Mouse (Mus musculus) kidney, postnatal 0 days (tissue): ENCODE data around the gene Pbx1. TPM values are rescaled to one million over a fixed set of nuclear protein-coding genes. Genes with fewer than 3 reads are reported as not detected.

ENCODE experiments used
- ATAC-seq: fragments of 200-750 bp; cut with Nextera tagmentation; replicated peaks from 2 replicates; pipeline ENCODE4 v1.8.0; 2017; ENCODE audit warnings: low read depth, moderate number of reproducible peaks, moderate TSS enrichment, moderate library complexity; ENCODE audit not compliant: low FRiP score
- DNase-seq: peaks from one replicate; pipeline ENCODE4 v3.0.0-alpha.2; 2016; ENCODE audit warnings: low spot score
- H3K27ac ChIP-seq: fragments of 300-500 bp; sonication (generic); 2 replicates; pipeline ENCODE4 v1.5.1; 2014; ENCODE audit warnings: mild to moderate bottlenecking
- H3K27me3 ChIP-seq: fragments of 300-500 bp; sonication (generic); 2 replicates; pipeline ENCODE4 v1.6.1; 2014; ENCODE audit warnings: low read length, mixed read lengths; ENCODE audit not compliant: insufficient read depth
- H3K36me3 ChIP-seq: fragments of 300-500 bp; sonication (generic); 2 replicates; pipeline ENCODE4 v1.6.1; 2014; ENCODE audit warnings: low read length, mixed read lengths; ENCODE audit not compliant: insufficient read depth
- H3K4me1 ChIP-seq: fragments of 300-500 bp; sonication (generic); replicated peaks from 2 replicates; pipeline ENCODE4 v1.6.1; 2014; ENCODE audit warnings: antibody characterized with exemption, low read length, mixed read lengths; ENCODE audit not compliant: insufficient read depth
- H3K4me2 ChIP-seq: fragments of 300-500 bp; sonication (generic); 2 replicates; pipeline ENCODE4 v1.6.1; 2014; ENCODE audit warnings: mild to moderate bottlenecking, low read length, moderate library complexity, mixed read lengths
- H3K4me3 ChIP-seq: fragments of 300-500 bp; sonication (generic); replicated peaks from 2 replicates; pipeline ENCODE4 v1.5.1; 2014; ENCODE audit warnings: low read depth, low read length
- H3K9ac ChIP-seq: fragments of 300-500 bp; sonication (generic); 2 replicates; pipeline ENCODE4 v1.6.1; 2014; ENCODE audit warnings: low read depth, low read length
- H3K9me3 ChIP-seq: fragments of 300-500 bp; sonication (generic); replicated peaks from 2 replicates; pipeline ENCODE4 v1.6.1; 2016; ENCODE audit warnings: low read length, inconsistent platforms, mixed read lengths
- CTCF ChIP-seq: IDR thresholded peaks from 2 replicates; pipeline ENCODE4 v1.5.1; 2016; ENCODE audit warnings: antibody characterized with exemption, low read depth, mild to moderate bottlenecking, moderate library complexity
- WGBS: fragments of 180-500 bp; shearing (Covaris S2); extraction: QIAGEN DNeasy Blood & Tissue Kit; methylation state at CpG from one replicate; pipeline ENCODE4 v1.1.7; 2014; 5-methylcytosine and 5-hydroxymethylcytosine counted together
- polyA plus RNA-seq: library from polyadenylated mRNA; unstranded; fragments of >200 nt; fragmentation: Nextera tagmentation; extraction: Ambion mirVana; gene quantifications from 2 replicates; pipeline ENCODE4 v1.2.1, GENCODE M21; 2015

Pbx1 gene
- polyA plus RNA-seq, 1 experiment from 2014 or later: 55.7 TPM

DNA sequence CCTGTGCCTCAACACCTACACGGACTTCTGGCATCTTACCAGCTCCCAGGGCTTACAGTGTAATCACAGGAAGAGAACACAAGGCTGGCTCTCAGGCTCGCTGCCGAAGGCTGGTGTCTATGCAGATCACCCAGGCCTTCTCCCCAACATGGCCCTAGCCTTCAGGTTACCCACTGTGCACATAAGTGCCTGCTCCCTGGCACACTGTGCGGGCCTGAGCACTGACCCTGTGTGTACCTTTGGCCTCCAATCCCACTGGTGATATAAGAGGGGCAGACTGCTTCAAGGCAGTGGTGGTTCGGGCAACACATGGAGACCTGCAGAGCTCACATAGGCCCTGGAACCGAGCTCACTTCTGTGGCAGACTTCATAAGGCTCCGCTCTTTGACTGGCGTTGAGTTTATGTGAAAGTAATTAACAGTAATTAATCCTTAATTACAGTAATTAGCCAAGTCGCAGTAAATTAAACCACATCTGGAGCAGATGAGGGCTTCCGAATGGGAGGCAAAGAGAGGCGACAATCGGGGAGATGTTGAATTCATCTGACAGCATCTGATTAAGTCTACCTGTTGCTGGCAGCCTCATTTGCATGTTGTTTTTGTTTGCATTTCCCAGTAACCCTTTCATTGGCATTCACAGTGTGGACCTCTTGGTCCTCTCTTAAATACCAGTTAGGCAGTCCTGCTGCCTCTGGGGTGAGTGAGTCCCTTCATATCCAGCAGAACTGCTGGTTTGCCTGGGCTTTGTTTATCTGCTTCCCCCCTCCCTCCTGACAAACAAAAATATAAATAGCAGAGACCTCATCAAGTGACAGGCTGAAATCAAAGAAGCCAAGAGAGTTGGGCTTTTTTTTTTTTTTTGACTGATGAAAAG, 163.1 kb downstream of the Pbx1 start:
- no peaks in the 10 kb centered on the region for H3K36me3 ChIP-seq
- no peak overlapping the region for H3K4me2 ChIP-seq
- no peak overlapping the region for H3K4me3 ChIP-seq
- H3K9ac ChIP-seq: no peak overlapping the region
- no peak for TF ChIP-seq CTCF
- ATAC-seq: 0 out of 2 replicates have a peak, but pooled peaks have one; percentile 43
- H3K9me3 ChIP-seq: no peaks in the 10 kb centered on the region
- peaks cover 16% of the 10 kb centered on the region; the same call in 1 of the 2 replicates for H3K4me1 ChIP-seq
- WGBS: 54% methylated on average over 12 of the region's 12 CpGs
- DNase-seq: no peak
- no peak overlapping the region for H3K27ac ChIP-seq
- H3K27me3 ChIP-seq: no peaks in the 10 kb centered on the region

DNA sequence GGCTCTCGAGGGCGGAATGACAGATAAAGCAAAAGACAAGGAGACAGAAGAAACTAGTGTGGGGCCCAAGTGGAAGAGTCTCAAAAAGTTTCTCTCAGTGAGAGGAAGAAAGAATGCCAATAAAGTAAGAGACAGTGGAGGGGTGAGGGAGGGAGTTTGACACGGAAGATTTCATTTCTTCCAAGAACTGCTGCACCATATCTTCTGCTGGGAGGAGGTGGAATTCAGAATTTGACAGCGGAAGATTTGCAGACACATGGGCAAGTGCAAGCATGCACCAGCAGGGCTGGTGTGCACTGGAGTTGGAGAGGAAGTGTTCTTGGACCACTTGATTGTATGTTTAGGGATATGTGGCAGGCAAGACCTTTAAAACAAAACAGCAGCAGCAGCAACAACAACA, 163.8 kb downstream of the Pbx1 start:
- Histone ChIP-seq H3K36me3 (no peaks in the 10 kb centered on the region), H3K27me3 (no peaks in the 10 kb centered on the region), H3K27ac (no peak overlapping the region), H3K4me1 (peaks cover 16% of the 10 kb centered on the region; the same call in 1 of the 2 replicates), H3K9ac (no peak overlapping the region), H3K4me3 (no peak overlapping the region), H3K9me3 (no peaks in the 10 kb centered on the region), H3K4me2 (no peak overlapping the region)
- no peak for TF ChIP-seq CTCF
- peak; percentile 57 for DNase-seq
- no peak for ATAC-seq
- 61% methylated on average over 4 of the region's 4 CpGs for WGBS

DNA sequence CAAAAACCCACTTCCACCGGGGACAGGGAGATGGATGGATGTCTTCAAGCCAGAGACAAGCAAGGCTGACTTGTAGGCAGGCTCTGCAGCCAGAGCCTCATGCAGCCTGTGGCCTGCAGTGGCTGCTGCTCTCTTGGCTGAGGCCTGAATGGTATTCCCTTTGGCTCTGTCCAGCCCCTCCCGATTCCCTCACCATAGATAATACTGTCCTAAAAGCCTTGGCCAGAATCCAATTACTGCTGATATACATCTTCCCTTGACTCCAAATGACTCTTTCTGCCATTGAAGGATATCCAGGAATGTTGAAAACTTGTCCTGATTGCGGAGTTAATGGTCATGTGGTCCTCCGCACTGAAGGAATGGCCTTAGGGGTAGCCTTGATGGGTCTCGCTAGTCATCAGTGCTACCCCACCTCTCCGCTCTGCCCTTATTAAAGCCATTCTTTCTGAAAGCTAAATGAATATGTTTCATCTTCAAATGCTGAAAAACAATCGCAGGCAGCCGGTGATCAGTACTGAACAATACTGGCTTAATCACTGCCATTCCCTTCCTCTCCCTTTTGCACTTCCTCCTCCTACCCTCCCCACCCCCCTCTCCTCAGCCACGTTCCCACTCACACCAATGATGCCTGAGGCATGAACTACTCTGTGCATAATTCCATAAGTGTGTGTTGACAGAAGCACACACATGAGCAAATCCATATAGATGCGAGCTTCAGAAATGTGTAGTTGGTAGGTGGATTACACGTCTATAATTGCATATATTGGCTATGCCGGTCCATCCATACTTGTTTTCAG, 166.3 kb downstream of the Pbx1 start:
- Histone ChIP-seq H3K9ac (no peak overlapping the region), H3K9me3 (no peaks in the 10 kb centered on the region), H3K4me1 (peaks cover 16% of the 10 kb centered on the region; the same call in 1 of the 2 replicates), H3K4me3 (no peak overlapping the region), H3K27me3 (no peaks in the 10 kb centered on the region), H3K27ac (no peak overlapping the region), H3K4me2 (no peak overlapping the region), H3K36me3 (no peaks in the 10 kb centered on the region)
- ATAC-seq (no peak), DNase-seq (peak; percentile 60)
- 66% methylated on average over 12 of the region's 12 CpGs for WGBS
- no peak for TF ChIP-seq CTCF

DNA sequence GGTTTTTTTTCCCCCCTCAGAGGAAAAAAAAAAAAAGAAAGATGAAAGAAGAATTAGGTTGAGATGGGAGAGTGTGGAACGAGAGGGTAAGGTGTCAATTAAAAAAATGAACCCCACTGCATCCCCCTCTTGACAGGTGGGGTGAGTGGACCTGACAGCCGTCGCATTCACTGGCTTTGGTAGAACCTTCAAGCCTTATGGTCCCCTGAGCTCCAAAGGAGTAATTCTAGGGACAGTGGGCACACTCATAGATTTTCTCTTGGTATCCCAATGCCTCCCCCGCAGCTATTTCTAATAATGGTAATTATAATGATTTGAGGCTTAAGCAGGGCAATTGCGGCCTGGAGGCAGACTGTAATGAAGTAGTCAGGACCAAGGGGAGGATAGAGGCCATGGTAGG, 167.0 kb downstream of the Pbx1 start:
- H3K36me3 ChIP-seq: no peaks in the 10 kb centered on the region
- H3K9ac ChIP-seq: no peak overlapping the region
- DNase-seq (no peak), ATAC-seq (no peak)
- no peaks in the 10 kb centered on the region for H3K9me3 ChIP-seq
- no peak overlapping the region for H3K4me2 ChIP-seq
- no peak overlapping the region for H3K4me3 ChIP-seq
- no peak for TF ChIP-seq CTCF
- no peak overlapping the region for H3K27ac ChIP-seq
- WGBS: 87% methylated on average over 5 of the region's 5 CpGs
- peaks cover 12% of the 10 kb centered on the region; the same call in 1 of the 2 replicates for H3K4me1 ChIP-seq
- no peaks in the 10 kb centered on the region for H3K27me3 ChIP-seq

DNA sequence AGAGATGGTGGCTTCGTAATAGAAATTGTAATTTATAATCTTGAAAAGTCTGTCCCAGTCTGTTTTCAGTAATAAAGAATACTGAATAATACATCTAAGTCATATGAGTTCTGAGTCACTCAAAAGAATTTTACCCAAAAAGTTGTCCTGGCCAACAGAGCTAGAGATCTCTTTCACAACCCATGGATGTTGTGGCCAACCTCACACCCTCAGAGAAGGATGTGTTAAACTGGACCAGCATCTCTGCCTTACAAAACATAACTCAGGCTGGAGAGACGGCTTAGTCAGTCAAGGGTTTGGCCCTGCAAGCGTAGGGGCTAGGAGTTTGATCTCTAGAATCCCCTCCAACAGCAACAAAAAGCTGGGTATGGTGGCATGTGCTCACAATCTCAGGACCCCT, 171.7 kb downstream of the Pbx1 start:
- Histone ChIP-seq H3K4me1 (0 out of 2 replicates have a peak, but pooled peaks cover under 1% of the 10 kb centered on the region), H3K9ac (no peak overlapping the region), H3K4me3 (no peak overlapping the region), H3K27me3 (no peaks in the 10 kb centered on the region), H3K4me2 (no peak overlapping the region), H3K9me3 (no peaks in the 10 kb centered on the region), H3K27ac (no peak overlapping the region), H3K36me3 (no peaks in the 10 kb centered on the region)
- ATAC-seq (no peak), DNase-seq (no peak)
- WGBS: 65% methylated on average over 3 of the region's 3 CpGs
- TF ChIP-seq CTCF: no peak

DNA sequence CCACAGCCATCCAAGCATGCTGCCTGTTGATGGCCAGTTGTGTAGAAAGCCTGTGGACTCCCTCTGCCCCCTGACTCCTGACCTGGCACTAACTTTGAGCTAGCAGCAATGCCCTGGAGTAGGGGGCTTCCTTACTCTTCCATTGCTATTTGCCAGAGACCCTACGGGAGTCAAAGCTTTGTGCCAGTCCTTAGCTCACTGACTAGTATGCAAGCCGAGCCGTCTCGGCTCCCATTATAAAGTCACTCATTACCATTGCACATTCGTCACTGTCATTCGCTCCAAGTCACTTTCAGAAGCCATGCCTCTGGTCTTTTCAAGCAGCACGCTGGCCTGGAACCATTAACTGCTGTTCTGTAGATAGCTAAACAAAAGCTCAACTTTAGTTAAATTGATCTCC, 173.2 kb downstream of the Pbx1 start:
- H3K27ac ChIP-seq: 0 out of 2 replicates have a peak overlapping the region, but pooled peaks have one; percentile 3
- peak; percentile 33; the same call in 1 of the 2 replicates for ATAC-seq
- 36% methylated on average over 7 of the region's 7 CpGs for WGBS

More for the DNA sequence above, 173.2 kb downstream of the Pbx1 start:
- H3K9ac ChIP-seq: no peak overlapping the region
- no peak overlapping the region for H3K4me3 ChIP-seq
- H3K36me3 ChIP-seq: no peaks in the 10 kb centered on the region
- no peak overlapping the region for H3K4me2 ChIP-seq
- TF ChIP-seq CTCF: no peak
- H3K4me1 ChIP-seq: no peaks in the 10 kb centered on the region
- no peaks in the 10 kb centered on the region for H3K27me3 ChIP-seq
- no peaks in the 10 kb centered on the region for H3K9me3 ChIP-seq
- DNase-seq: peak; percentile 63
